Mouse (Mus musculus): ENCODE results near the gene Eml2. TPM values are rescaled to one million over a fixed set of nuclear protein-coding genes. Genes with fewer than 3 reads are reported as not detected.
A peak's percentile ranks its signal among the peaks of the same experiment; 100 is the strongest.

The Eml2 gene
- polyA plus RNA-seq, 1 experiment from 2014 or later = 14.4 TPM

GRCm38 (mm10) chr7:19217492-19217891, 41.3 kb downstream of the Eml2 start:
- Histone ChIP-seq H3K4me3 (replicated peaks; ENCODE audit: low read length) (no peak overlapping the region), H3K4me2 (ENCODE audit: low read length) (no peak overlapping the region), H3K4me1 (replicated peaks; ENCODE audit: control insufficient read depth, insufficient read depth, low read length) (peaks cover 4% of the 10 kb centered on the region), H3K27me3 (replicated peaks; ENCODE audit: control insufficient read depth, insufficient read depth, low read length) (no peaks in the 10 kb centered on the region), H3K27ac (ENCODE audit: low read length) (no peak overlapping the region), H3K36me3 (ENCODE audit: control insufficient read depth, insufficient read depth) (no peaks in the 10 kb centered on the region), H3K9ac (replicated peaks; ENCODE audit: low read depth, low read length) (no peak overlapping the region), H3K9me3 (ENCODE audit: control insufficient read depth, low read length) (no peaks in the 10 kb centered on the region)
- no peak for ATAC-seq
- 74% methylated on average over 5 of the region's 5 CpGs for WGBS

- no peak for ATAC-seq
- no peak overlapping the region for H3K4me3 ChIP-seq (replicated peaks; ENCODE audit: low read length)
- no peaks in the 10 kb centered on the region for H3K36me3 ChIP-seq (ENCODE audit: control insufficient read depth, insufficient read depth)
- no peak overlapping the region for H3K27ac ChIP-seq (ENCODE audit: low read length)
- 12% methylated on average over 2 of the region's 3 CpGs for WGBS
- H3K9ac ChIP-seq (replicated peaks; ENCODE audit: low read depth, low read length) = no peak overlapping the region
- no peak overlapping the region for H3K4me2 ChIP-seq (ENCODE audit: low read length)
- no peaks in the 10 kb centered on the region for H3K9me3 ChIP-seq (ENCODE audit: control insufficient read depth, low read length)
- H3K27me3 ChIP-seq (replicated peaks; ENCODE audit: control insufficient read depth, insufficient read depth, low read length) = no peaks in the 10 kb centered on the region
- H3K4me1 ChIP-seq (replicated peaks; ENCODE audit: control insufficient read depth, insufficient read depth, low read length) = peaks cover 2% of the 10 kb centered on the region
Measured at GRCm38 (mm10) chr7:19217944-19218343, 41.7 kb downstream of the Eml2 start.

GRCm38 (mm10) chr7:19220061-19220460, 43.8 kb downstream of the Eml2 start:
- Histone ChIP-seq H3K9ac (replicated peaks; ENCODE audit: low read depth, low read length) (no peak overlapping the region), H3K36me3 (ENCODE audit: control insufficient read depth, insufficient read depth) (no peaks in the 10 kb centered on the region), H3K4me3 (replicated peaks; ENCODE audit: low read length) (no peak overlapping the region), H3K27ac (ENCODE audit: low read length) (no peak overlapping the region), H3K9me3 (ENCODE audit: control insufficient read depth, low read length) (no peaks in the 10 kb centered on the region), H3K4me1 (replicated peaks; ENCODE audit: control insufficient read depth, insufficient read depth, low read length) (peaks cover 2% of the 10 kb centered on the region), H3K27me3 (replicated peaks; ENCODE audit: control insufficient read depth, insufficient read depth, low read length) (no peaks in the 10 kb centered on the region), H3K4me2 (ENCODE audit: low read length) (no peak overlapping the region)
- no peak for ATAC-seq
- 68% methylated on average over 3 of the region's 3 CpGs for WGBS

GRCm38 (mm10) chr7:19222189-19222588, 46.0 kb downstream of the Eml2 start:
- 95% methylated on average over 16 of the region's 16 CpGs for WGBS
- no peak for ATAC-seq
- H3K4me3 ChIP-seq (replicated peaks; ENCODE audit: low read length) = no peak overlapping the region

GRCm38 (mm10) chr7:19222875-19223274, 46.7 kb downstream of the Eml2 start:
- 92% methylated on average over 14 of the region's 14 CpGs for WGBS
- Histone ChIP-seq H3K9ac (replicated peaks; ENCODE audit: low read depth, low read length) (no peak overlapping the region), H3K4me3 (replicated peaks; ENCODE audit: low read length) (no peak overlapping the region), H3K27ac (ENCODE audit: low read length) (no peak overlapping the region), H3K4me2 (ENCODE audit: low read length) (no peak overlapping the region), H3K27me3 (replicated peaks; ENCODE audit: control insufficient read depth, insufficient read depth, low read length) (no peaks in the 10 kb centered on the region), H3K4me1 (replicated peaks; ENCODE audit: control insufficient read depth, insufficient read depth, low read length) (peaks cover 10% of the 10 kb centered on the region), H3K9me3 (ENCODE audit: control insufficient read depth, low read length) (no peaks in the 10 kb centered on the region), H3K36me3 (ENCODE audit: control insufficient read depth, insufficient read depth) (no peaks in the 10 kb centered on the region)
- no peak for ATAC-seq

More at GRCm38 (mm10) chr7:19222189-19222588, 46.0 kb downstream of the Eml2 start:
- H3K27me3 ChIP-seq (replicated peaks; ENCODE audit: control insufficient read depth, insufficient read depth, low read length) = no peaks in the 10 kb centered on the region
- H3K4me1 ChIP-seq (replicated peaks; ENCODE audit: control insufficient read depth, insufficient read depth, low read length) = peaks cover 7% of the 10 kb centered on the region
- H3K9me3 ChIP-seq (ENCODE audit: control insufficient read depth, low read length) = no peaks in the 10 kb centered on the region
- H3K27ac ChIP-seq (ENCODE audit: low read length) = no peak overlapping the region
- H3K4me2 ChIP-seq (ENCODE audit: low read length) = no peak overlapping the region
- H3K36me3 ChIP-seq (ENCODE audit: control insufficient read depth, insufficient read depth) = no peaks in the 10 kb centered on the region
- no peak overlapping the region for H3K9ac ChIP-seq (replicated peaks; ENCODE audit: low read depth, low read length)

GRCm38 (mm10) chr7:19224933-19225332, 48.7 kb downstream of the Eml2 start:
- peaks cover 18% of the 10 kb centered on the region for H3K4me1 ChIP-seq (replicated peaks; ENCODE audit: control insufficient read depth, insufficient read depth, low read length)
- no peaks in the 10 kb centered on the region for H3K27me3 ChIP-seq (replicated peaks; ENCODE audit: control insufficient read depth, insufficient read depth, low read length)
- H3K36me3 ChIP-seq (ENCODE audit: control insufficient read depth, insufficient read depth) = no peaks in the 10 kb centered on the region
- H3K27ac ChIP-seq (ENCODE audit: low read length) = no peak overlapping the region
- no peak for ATAC-seq
- WGBS = 87% methylated on average over 4 of the region's 4 CpGs
- H3K4me3 ChIP-seq (replicated peaks; ENCODE audit: low read length) = no peak overlapping the region
- H3K9me3 ChIP-seq (ENCODE audit: control insufficient read depth, low read length) = no peaks in the 10 kb centered on the region
- H3K9ac ChIP-seq (replicated peaks; ENCODE audit: low read depth, low read length) = no peak overlapping the region
- H3K4me2 ChIP-seq (ENCODE audit: low read length) = no peak overlapping the region

GRCm38 (mm10) chr7:19226817-19227797, 50.9 kb downstream of the Eml2 start:
- Histone ChIP-seq H3K27me3 (replicated peaks; ENCODE audit: control insufficient read depth, insufficient read depth, low read length) (no peaks in the 10 kb centered on the region), H3K9me3 (ENCODE audit: control insufficient read depth, low read length) (no peaks in the 10 kb centered on the region), H3K4me1 (replicated peaks; ENCODE audit: control insufficient read depth, insufficient read depth, low read length) (peaks cover 20% of the 10 kb centered on the region), H3K4me3 (replicated peaks; ENCODE audit: low read length) (peak overlapping the region; percentile 52), H3K27ac (ENCODE audit: low read length) (peak overlapping the region; percentile 99), H3K4me2 (ENCODE audit: low read length) (peak overlapping the region; percentile 82), H3K9ac (replicated peaks; ENCODE audit: low read depth, low read length) (peak overlapping the region; percentile 71), H3K36me3 (ENCODE audit: control insufficient read depth, insufficient read depth) (no peaks in the 10 kb centered on the region)
- peak; percentile 9 for ATAC-seq
- WGBS = 19% methylated on average over 20 of the region's 20 CpGs

GRCm38 (mm10) chr7:19227883-19228792, 51.9 kb downstream of the Eml2 start, which contains the start of gene Opa3:
Opa3 (plus strand) TSS chr7:19228334.
- H3K27me3 ChIP-seq (replicated peaks; ENCODE audit: control insufficient read depth, insufficient read depth, low read length) = no peaks in the 10 kb centered on the region
- peaks cover 20% of the 10 kb centered on the region for H3K4me1 ChIP-seq (replicated peaks; ENCODE audit: control insufficient read depth, insufficient read depth, low read length)
- H3K4me2 ChIP-seq (ENCODE audit: low read length) = peak within 1 kb of the TSS; percentile 82
- H3K27ac ChIP-seq (ENCODE audit: low read length) = peak within 1 kb of the TSS; percentile 99
- no peaks in the 10 kb centered on the region for H3K9me3 ChIP-seq (ENCODE audit: control insufficient read depth, low read length)
- H3K36me3 ChIP-seq (ENCODE audit: control insufficient read depth, insufficient read depth) = no peaks in the 10 kb centered on the region
- under 1% methylated on average over 85 of the region's 91 CpGs for WGBS
- ATAC-seq = peak; percentile 94
- H3K4me3 ChIP-seq (replicated peaks; ENCODE audit: low read length) = peak within 1 kb of the TSS; percentile 52
- H3K9ac ChIP-seq (replicated peaks; ENCODE audit: low read depth, low read length) = peak within 1 kb of the TSS; percentile 74

- Histone ChIP-seq H3K27ac (ENCODE audit: low read length) (peak overlapping the region; percentile 17; the same call in 1 of the 2 replicates), H3K27me3 (replicated peaks; ENCODE audit: control insufficient read depth, insufficient read depth, low read length) (no peaks in the 10 kb centered on the region), H3K4me2 (ENCODE audit: low read length) (peak overlapping the region; percentile 71), H3K9me3 (ENCODE audit: control insufficient read depth, low read length) (no peaks in the 10 kb centered on the region), H3K36me3 (ENCODE audit: control insufficient read depth, insufficient read depth) (no peaks in the 10 kb centered on the region), H3K9ac (replicated peaks; ENCODE audit: low read depth, low read length) (peak overlapping the region; percentile 58), H3K4me1 (replicated peaks; ENCODE audit: control insufficient read depth, insufficient read depth, low read length) (peaks cover 20% of the 10 kb centered on the region), H3K4me3 (replicated peaks; ENCODE audit: low read length) (peak overlapping the region; percentile 52)
- under 1% methylated on average over 14 of the region's 14 CpGs for WGBS
- ATAC-seq = no peak
Measured at GRCm38 (mm10) chr7:19228793-19229148, 52.5 kb downstream of the Eml2 start.
